Mouse (Mus musculus): ENCODE measurements around the gene Pcif1. TPM values are rescaled to one million over a fixed set of nuclear protein-coding genes. Genes with fewer than 3 reads are reported as not detected.
"Not testable (repeated sequence)": the region's sequence is repeated elsewhere in the genome, so short reads cannot be mapped to it uniquely, and the experiment has no call there.

Gene Pcif1
- 10 to 100 TPM; 27.3 to 30.5 TPM for total RNA-seq (2021)
- long read RNA-seq, experiment 1, full-length matches to known transcripts, result 35 of 41 reads
- long read RNA-seq, experiment 1, partial matches to known transcripts, result 1 of 41 reads
- long read RNA-seq, experiment 1, other reads (novel, unspliced or antisense), result 5 of 41 reads
- long read RNA-seq, experiment 2, full-length matches to known transcripts, result 18 of 22 reads
- long read RNA-seq, experiment 2, partial matches to known transcripts, result 2 of 22 reads
- long read RNA-seq, experiment 2, other reads (novel, unspliced or antisense), result 2 of 22 reads

- peak; percentile 93 to 97 for DNase-seq
Measured at GRCm38 (mm10) chr2:164879228-164879567, at the start of gene Pcif1. TSS of gene Pcif1 (plus strand) at chr2:164879304.

GRCm38 (mm10) chr2:164831029-164831428 is 48.1 kb upstream of the Pcif1 start:
- DNase-seq, result no peak

GRCm38 (mm10) chr2:164832032-164832747 is 46.9 kb upstream of the Pcif1 start:
- no peak for DNase-seq

- DNase-seq, result peak; percentile 87 to 88
Measured at GRCm38 (mm10) chr2:164832748-164833301, 46.3 kb upstream of the Pcif1 start, which contains the start of gene Ctsa. TSS of gene Ctsa (plus strand) at chr2:164832873.

GRCm38 (mm10) chr2:164833314-164833959 is 45.7 kb upstream of the Pcif1 start, which contains the start of gene Neurl2:
TSS of gene Neurl2 (minus strand) at chr2:164833456.
- DNase-seq, result peak; percentile 94 to 95

GRCm38 (mm10) chr2:164834531-164834930 is 44.6 kb upstream of the Pcif1 start:
- DNase-seq, result peak in 1 of 2 experiments; percentile 42

- no peak for DNase-seq
Measured at GRCm38 (mm10) chr2:164835164-164835563, 43.9 kb upstream of the Pcif1 start.

- no peak for DNase-seq
Measured at GRCm38 (mm10) chr2:164845782-164846181, 33.3 kb upstream of the Pcif1 start.

- DNase-seq, result no peak
Measured at GRCm38 (mm10) chr2:164850061-164850460, 29.0 kb upstream of the Pcif1 start.

- not testable (repeated sequence) for DNase-seq
Measured at GRCm38 (mm10) chr2:164855572-164855971, 23.5 kb upstream of the Pcif1 start.

GRCm38 (mm10) chr2:164856309-164857100 is 22.6 kb upstream of the Pcif1 start:
- peak in 1 of 2 experiments; percentile 33 for DNase-seq

GRCm38 (mm10) chr2:164857101-164857821 is 21.8 kb upstream of the Pcif1 start, which contains the start of gene Pltp:
TSS of gene Pltp (minus strand) at chr2:164857711.
- DNase-seq, result peak; percentile 78 to 83

GRCm38 (mm10) chr2:164857842-164858553 is 21.1 kb upstream of the Pcif1 start:
- DNase-seq, result peak in 1 of 2 experiments; percentile 36

- DNase-seq, result no peak
Measured at GRCm38 (mm10) chr2:164859155-164859554, 19.9 kb upstream of the Pcif1 start.

GRCm38 (mm10) chr2:164859640-164860432 is 19.3 kb upstream of the Pcif1 start:
- no peak for DNase-seq

GRCm38 (mm10) chr2:164861094-164861493 is 18.0 kb upstream of the Pcif1 start:
- no peak for DNase-seq

GRCm38 (mm10) chr2:164862179-164862861 is 16.8 kb upstream of the Pcif1 start:
- peak; percentile 78 to 86 for DNase-seq

- DNase-seq, result not testable (repeated sequence)
Measured at GRCm38 (mm10) chr2:164863411-164863810, 15.7 kb upstream of the Pcif1 start.

GRCm38 (mm10) chr2:164864593-164864992 is 14.5 kb upstream of the Pcif1 start:
- no peak for DNase-seq
